Mouse (Mus musculus) ES-E14 (cell line): ENCODE results near the gene 1810046K07Rik. TPM values are rescaled to one million over a fixed set of nuclear protein-coding genes. Genes with fewer than 3 reads are reported as not detected.
A peak's percentile ranks its signal among the peaks of the same experiment; 100 is the strongest.

ENCODE experiments used
- DNase-seq: peaks from one replicate; pipeline ENCODE4 v3.0.0-alpha.2; 2013; ENCODE audit warnings: low read depth, low spot score
- H3K27ac ChIP-seq: 2 replicates; pipeline ENCODE4 v1.5.1; 2012; ENCODE audit warnings: low read depth, mild to moderate bottlenecking, low read length, moderate library complexity, mixed read lengths; ENCODE audit not compliant: poor library complexity, insufficient read depth, severe bottlenecking
- H3K36me3 ChIP-seq: 2 replicates; pipeline ENCODE4 v1.6.1; 2012; ENCODE audit warnings: mild to moderate bottlenecking, low read length, moderate library complexity, mixed read lengths; ENCODE audit not compliant: control insufficient read depth, poor library complexity, insufficient read depth, severe bottlenecking
- H3K4me1 ChIP-seq, 2 experiments: fragments of 150-350 bp in 1 of 2; sonication (generic) in 1 of 2; 2 replicates each; pipeline ENCODE4 v1.6.1; 2012; ENCODE audit warnings: low read length in 2 of 2, mild to moderate bottlenecking in 1 of 2, mixed read lengths in 1 of 2; ENCODE audit not compliant: control insufficient read depth in 2 of 2, insufficient read depth in 2 of 2, poor library complexity in 1 of 2
- H3K4me3 ChIP-seq, 2 experiments: fragments of 150-350 bp in 1 of 2; sonication (generic) in 1 of 2; 2 replicates each; pipeline ENCODE4 v1.5.1; 2012; ENCODE audit warnings: low read length in 2 of 2, low read depth in 1 of 2, mild to moderate bottlenecking in 1 of 2, mixed read lengths in 1 of 2; ENCODE audit not compliant: insufficient read depth in 1 of 2, poor library complexity in 1 of 2, severe bottlenecking in 1 of 2
- H3K9ac ChIP-seq: 2 replicates; pipeline ENCODE4 v1.6.1; 2012; ENCODE audit warnings: low read depth, mild to moderate bottlenecking, low read length, mixed read lengths; ENCODE audit not compliant: poor library complexity, insufficient read depth, severe bottlenecking
- H3K9me3 ChIP-seq: fragments of 150-350 bp; sonication (generic); 2 replicates; pipeline ENCODE4 v1.6.1; 2012; ENCODE audit warnings: low read depth, mild to moderate bottlenecking, low read length; ENCODE audit not compliant: control insufficient read depth, insufficient read depth
- CHD2 ChIP-seq: IDR thresholded peaks from 2 replicates; pipeline ENCODE4 v1.6.1; 2014; ENCODE audit warnings: mild to moderate bottlenecking, low read depth, low read length, inconsistent platforms
- HCFC1 ChIP-seq: IDR thresholded peaks from 2 replicates; pipeline ENCODE4 v1.6.1; 2012; ENCODE audit warnings: low read length, inconsistent platforms, borderline replicate concordance; ENCODE audit not compliant: insufficient read depth
- MAFK ChIP-seq: IDR thresholded peaks from 2 replicates; pipeline ENCODE4 v1.6.1; 2014; ENCODE audit warnings: mild to moderate bottlenecking, low read depth, low read length, inconsistent platforms; ENCODE audit not compliant: insufficient read depth
- ZC3H11A ChIP-seq: IDR thresholded peaks from 2 replicates; pipeline ENCODE4 v1.6.1; 2012; ENCODE audit warnings: low read depth, mild to moderate bottlenecking, inconsistent platforms, low read length, borderline replicate concordance
- ZNF384 ChIP-seq: IDR thresholded peaks from 2 replicates; pipeline ENCODE4 v1.6.1; 2012; ENCODE audit warnings: low read depth, low read length, inconsistent platforms
- in situ Hi-C, 2 experiments: fragments of 600-800 bp; cut with MboI; formaldehyde crosslinking; loops; one replicate each; pipeline ENCODE4 v1.15.1; 2025; ENCODE audit warnings: low sequenced_read_pairs in 2 of 2, inconsistent platforms in 1 of 2; ENCODE audit not compliant: unreplicated experiment in 2 of 2
- total RNA-seq: library from RNA; depleted of rRNA; stranded (reverse); fragments of 300-350 nt; gene quantifications from 2 replicates; pipeline ENCODE4 v1.2.3, GENCODE M21; 2012

The 1810046K07Rik gene
- total RNA-seq, 1 experiment, result not detected

DNA sequence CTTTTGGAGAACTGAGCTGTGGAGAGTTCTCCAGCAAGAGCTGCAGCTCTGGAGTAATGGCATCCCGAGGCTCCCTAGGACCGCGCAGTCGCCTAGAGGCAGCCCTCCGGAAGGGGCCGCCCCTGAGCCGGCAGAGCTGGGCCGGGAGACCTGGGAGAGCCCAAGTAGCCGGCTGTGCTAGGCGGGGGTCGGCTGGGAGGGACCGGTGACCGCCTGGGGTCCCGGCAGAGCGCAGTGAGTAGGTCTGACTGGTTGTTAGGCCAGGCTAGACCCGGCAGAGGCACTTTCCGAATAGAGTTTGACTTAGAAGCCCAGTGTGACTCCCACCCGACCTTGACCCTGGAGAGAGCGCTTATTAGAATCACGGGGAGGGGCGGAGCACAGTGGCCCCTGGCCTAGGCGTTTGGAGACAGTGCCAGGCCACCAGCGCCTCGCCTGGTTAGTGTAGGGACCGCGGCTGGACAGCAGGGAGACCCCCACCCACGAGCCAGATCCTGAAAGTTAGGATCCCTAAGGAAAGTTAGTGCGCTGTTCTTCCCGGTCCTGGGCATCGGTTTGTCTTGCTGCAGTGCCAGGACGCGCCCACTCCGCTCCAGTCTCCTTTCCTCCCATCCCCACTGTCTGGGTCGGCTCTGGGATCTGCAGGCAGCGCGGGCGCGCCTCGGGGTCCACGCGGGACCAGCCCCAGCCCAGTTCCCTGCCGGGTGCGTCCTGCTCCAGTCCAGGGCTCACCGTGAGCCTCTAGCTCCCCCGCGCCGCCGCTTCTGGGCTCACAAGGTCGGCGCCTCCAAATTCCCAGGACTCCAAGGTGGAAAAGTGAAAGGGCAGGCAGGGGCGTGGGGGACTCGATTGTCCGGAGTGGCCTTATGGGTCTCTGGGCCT, 50.0 kb downstream of the 1810046K07Rik start, which contains the start of gene Colca2:
TSS of gene Colca2 (minus strand) at position 70 of the 882 bp plus-strand sequence.
- TF ChIP-seq ZC3H11A (no peak), CHD2 (no peak), HCFC1 (no peak), ZNF384 (no peak), MAFK (no peak)
- in situ Hi-C loops, result no loop called here
- peak within 1 kb of the TSS; percentile 66 to 69 for H3K4me3 ChIP-seq

DNA sequence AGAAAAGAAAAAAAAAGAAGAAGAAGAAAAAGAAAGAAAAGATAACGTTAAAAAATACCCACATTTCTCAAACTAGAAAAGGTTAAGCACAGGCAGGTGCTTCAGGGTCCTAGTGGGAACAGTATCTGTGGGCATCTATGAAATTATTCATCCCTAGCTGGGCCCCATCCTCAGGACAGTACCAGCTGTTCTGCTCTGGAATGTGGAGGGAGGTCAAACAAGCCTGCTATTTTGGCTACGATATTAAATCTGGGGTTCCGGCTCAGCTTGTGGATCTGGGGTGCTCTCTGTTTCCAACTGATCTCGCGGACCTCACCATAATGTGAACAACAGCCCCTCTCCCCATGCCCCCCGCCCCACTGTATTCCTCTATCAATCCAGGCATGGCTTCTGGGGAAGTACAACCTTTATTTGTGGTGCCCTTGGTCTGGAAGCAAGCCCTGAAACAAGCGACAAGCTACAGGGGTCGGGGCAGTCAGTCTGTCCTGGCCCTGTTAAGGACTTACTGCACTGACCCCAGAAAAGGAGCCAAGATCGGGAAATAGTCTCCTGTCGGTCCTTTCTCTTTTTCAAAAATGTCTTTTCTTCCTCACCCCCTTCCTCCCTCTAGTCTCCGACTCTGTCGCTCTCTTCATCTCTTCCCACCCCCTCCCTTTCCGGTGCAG, 50.8 kb downstream of the 1810046K07Rik start:
- Histone ChIP-seq H3K4me1 (no peaks in the 10 kb centered on the region), H3K4me3 (peak overlapping the region; percentile 66 to 69), H3K27ac (no peak overlapping the region), H3K9ac (no peak overlapping the region), H3K9me3 (no peaks in the 10 kb centered on the region), H3K36me3 (no peaks in the 10 kb centered on the region)
- in situ Hi-C loops, result no loop called here
- TF ChIP-seq CHD2 (no peak), MAFK (no peak), HCFC1 (no peak), ZNF384 (no peak), ZC3H11A (no peak)
- no peak for DNase-seq

More for the DNA sequence above, 50.0 kb downstream of the 1810046K07Rik start, which contains the start of gene Colca2:
- peak within 1 kb of the TSS; percentile 53 for H3K9ac ChIP-seq
- no peak within 1 kb of the TSS for H3K27ac ChIP-seq
- no peaks in the 10 kb centered on the region for H3K9me3 ChIP-seq
- no peaks in the 10 kb centered on the region for H3K4me1 ChIP-seq
- H3K36me3 ChIP-seq, result no peaks in the 10 kb centered on the region
- DNase-seq, result peak; percentile 40

GRCm38 (mm10) chr9:51274678-51275077, 54.0 kb downstream of the 1810046K07Rik start:
- Histone ChIP-seq H3K4me3 (no peak overlapping the region), H3K36me3 (no peaks in the 10 kb centered on the region), H3K9ac (no peak overlapping the region), H3K27ac (no peak overlapping the region), H3K4me1 (peaks cover 0 to 2% of the 10 kb centered on the region in 2 experiments; a peak in 1 of 4 replicates), H3K9me3 (no peaks in the 10 kb centered on the region)
- in situ Hi-C loops, result no loop called here
- DNase-seq, result no peak
- TF ChIP-seq HCFC1 (no peak), CHD2 (no peak)

GRCm38 (mm10) chr9:51273581-51274154, 55.0 kb downstream of the 1810046K07Rik start:
- no peak for TF ChIP-seq ZC3H11A
- TF ChIP-seq CHD2, result no peak
- TF ChIP-seq HCFC1, result no peak
- no peak for TF ChIP-seq MAFK
- TF ChIP-seq ZNF384, result no peak
- H3K36me3 ChIP-seq, result no peaks in the 10 kb centered on the region
- DNase-seq, result no peak
- H3K9ac ChIP-seq, result no peak overlapping the region
- H3K27ac ChIP-seq, result no peak overlapping the region
- H3K9me3 ChIP-seq, result no peaks in the 10 kb centered on the region
- no peak overlapping the region for H3K4me3 ChIP-seq
- in situ Hi-C loops, result no loop called here
- peaks cover 0 to 2% of the 10 kb centered on the region in 2 experiments; a peak in 1 of 4 replicates for H3K4me1 ChIP-seq
